Mouse (Mus musculus) lung, adult 2 months (tissue): ENCODE measurements around the gene Irs4. TPM values are rescaled to one million over a fixed set of nuclear protein-coding genes. Genes with fewer than 3 reads are reported as not detected.

Experiments used
- DNase-seq: peaks from one replicate; pipeline ENCODE4 v3.0.0; 2022
- H3K4me1 ChIP-seq: fragments of 200-500 bp; 2 replicates; pipeline ENCODE4 v1.6.1; 2011; ENCODE audit warnings: low read length; ENCODE audit not compliant: control insufficient read depth, insufficient read depth
- H3K4me3 ChIP-seq: fragments of 200-500 bp; replicated peaks from 2 replicates; pipeline ENCODE3; 2011; ENCODE audit warnings: low read depth, mild to moderate bottlenecking, control low read depth, low read length; ENCODE audit errors: extremely low read depth
- CTCF ChIP-seq: fragments of 200-500 bp; IDR thresholded peaks from 2 replicates; pipeline ENCODE4 v1.5.1; 2011; ENCODE audit warnings: mild to moderate bottlenecking, low read length, control low read depth; ENCODE audit not compliant: insufficient read depth
- POLR2A ChIP-seq: fragments of 200-500 bp; IDR thresholded peaks from 2 replicates; pipeline ENCODE4 v1.6.1; 2011; ENCODE audit warnings: low read depth, mild to moderate bottlenecking, control low read depth, low read length, borderline replicate concordance; ENCODE audit errors: extremely low read depth
- WGBS: fragments of 180-500 bp; shearing (Covaris S2); methylation state at CpG from one replicate; pipeline ENCODE4 v1.1.7; 2018; 5-methylcytosine and 5-hydroxymethylcytosine counted together
- polyA plus RNA-seq: library from polyadenylated mRNA; depleted of rRNA; stranded (reverse); fragments of >200 nt; gene quantifications from 2 replicates; pipeline ENCODE4 v1.2.3, GENCODE M21; 2012; rRNA removed

The Irs4 gene
- not detected in 2 replicates for polyA plus RNA-seq

- Histone ChIP-seq H3K4me1 (no peaks in the 10 kb centered on the region), H3K4me3 (no peak within 1 kb of the TSS)
- TF ChIP-seq CTCF (no peak), POLR2A (no peak)
- 25% methylated on average over 51 of the region's 51 CpGs for WGBS
- DNase-seq: no peak
Measured at GRCm38 (mm10) chrX:141724937-141725918, at the start of gene Irs4. Irs4 (minus strand) TSS chrX:141725263.

- 51% methylated on average over 2 of the region's 2 CpGs for WGBS
Measured at GRCm38 (mm10) chrX:141750360-141750759, 25.3 kb upstream of the Irs4 start.

GRCm38 (mm10) chrX:141729570-141729969, 4.5 kb upstream of the Irs4 start:
- 63% methylated on average over 5 of the region's 5 CpGs for WGBS
- H3K4me3 ChIP-seq: no peak overlapping the region
- no peak for TF ChIP-seq POLR2A
- no peak for TF ChIP-seq CTCF
- DNase-seq: no peak
- no peaks in the 10 kb centered on the region for H3K4me1 ChIP-seq

More at GRCm38 (mm10) chrX:141750360-141750759, 25.3 kb upstream of the Irs4 start:
- no peak for DNase-seq
- no peak for TF ChIP-seq CTCF
- TF ChIP-seq POLR2A: no peak
- no peak overlapping the region for H3K4me3 ChIP-seq
- H3K4me1 ChIP-seq: no peaks in the 10 kb centered on the region

GRCm38 (mm10) chrX:141724391-141724891, 622 bp downstream of the Irs4 start:
- no peak for TF ChIP-seq POLR2A
- no peak for TF ChIP-seq CTCF
- 36% methylated on average over 52 of the region's 52 CpGs for WGBS
- Histone ChIP-seq H3K4me3 (no peak overlapping the region), H3K4me1 (no peaks in the 10 kb centered on the region)
- no peak for DNase-seq

- DNase-seq: no peak
- Histone ChIP-seq H3K4me3 (no peak overlapping the region), H3K4me1 (no peaks in the 10 kb centered on the region)
- WGBS: 29% methylated on average over 16 of the region's 16 CpGs
- TF ChIP-seq POLR2A (no peak), CTCF (no peak)
Measured at GRCm38 (mm10) chrX:141723936-141724335, 1.1 kb downstream of the Irs4 start.

GRCm38 (mm10) chrX:141721725-141722124, 3.3 kb downstream of the Irs4 start:
- DNase-seq: no peak
- WGBS: 23% methylated on average over 33 of the region's 33 CpGs
- TF ChIP-seq CTCF (no peak), POLR2A (no peak)
- Histone ChIP-seq H3K4me1 (no peaks in the 10 kb centered on the region), H3K4me3 (no peak overlapping the region)

Other genes starting within 250 kb of the Irs4 start
- 22.8 and 28.0 TPM in 2 replicates for gene Col4a5, start 249.9 kb downstream of the Irs4 start, polyA plus RNA-seq
- gene Gm15294, start 150.0 kb upstream of the Irs4 start, polyA plus RNA-seq: not detected in 2 replicates